Mouse (Mus musculus) yolk sac, embryonic 10.5 days (tissue): Measurements from ENCODE around the gene Sp1.

Experiments used
- DNase-seq: peaks from one replicate; pipeline ENCODE4 v3.0.0-alpha.2; 2017; ENCODE audit warnings: low spot score

The Sp1 gene

DNA sequence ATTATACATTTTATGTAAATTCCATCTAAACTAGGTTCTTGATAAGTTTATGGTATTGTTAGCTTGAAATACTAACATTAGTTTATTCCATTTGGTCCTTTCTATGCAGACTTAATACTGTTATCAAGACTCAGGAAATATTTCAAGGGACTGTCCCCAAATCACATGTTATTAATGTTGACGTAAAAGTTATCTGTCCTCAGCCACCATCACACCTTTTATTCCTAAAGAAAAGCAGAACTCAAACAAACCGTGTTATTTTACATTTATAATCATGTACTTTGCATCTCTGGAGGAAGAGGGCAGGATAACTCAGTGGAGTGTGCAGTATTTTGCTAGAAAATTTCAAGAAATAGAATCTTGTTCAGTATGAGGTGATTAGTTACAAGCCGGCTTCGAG is 27.2 kb downstream of the Sp1 start:
- no peak for DNase-seq

DNA sequence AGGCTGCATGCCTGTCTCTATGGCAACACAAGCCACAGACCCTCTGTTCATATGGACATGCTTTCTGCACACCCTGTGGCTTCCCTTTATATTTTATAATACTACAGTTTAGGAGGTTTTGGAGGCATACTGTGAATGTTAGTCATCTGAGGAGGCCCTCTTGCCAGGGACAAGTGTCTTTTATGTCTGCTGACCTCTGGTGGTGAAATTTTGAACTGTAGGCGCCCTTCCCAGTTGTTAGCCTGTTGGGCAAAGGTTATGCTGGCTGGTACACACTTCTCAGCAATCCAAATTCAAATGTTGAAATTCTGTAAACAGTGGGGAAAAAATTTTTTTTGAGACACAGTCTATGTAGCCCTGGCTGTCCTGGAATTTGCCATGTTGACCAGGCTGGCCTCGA is 36.5 kb downstream of the Sp1 start:
- DNase-seq = peak; percentile 77

- DNase-seq = no peak
Measured at GRCm38 (mm10) chr15:102445146-102445545, 39.2 kb downstream of the Sp1 start, which contains the start of gene Amhr2. TSS of gene Amhr2 (plus strand) at chr15:102445367.

DNA sequence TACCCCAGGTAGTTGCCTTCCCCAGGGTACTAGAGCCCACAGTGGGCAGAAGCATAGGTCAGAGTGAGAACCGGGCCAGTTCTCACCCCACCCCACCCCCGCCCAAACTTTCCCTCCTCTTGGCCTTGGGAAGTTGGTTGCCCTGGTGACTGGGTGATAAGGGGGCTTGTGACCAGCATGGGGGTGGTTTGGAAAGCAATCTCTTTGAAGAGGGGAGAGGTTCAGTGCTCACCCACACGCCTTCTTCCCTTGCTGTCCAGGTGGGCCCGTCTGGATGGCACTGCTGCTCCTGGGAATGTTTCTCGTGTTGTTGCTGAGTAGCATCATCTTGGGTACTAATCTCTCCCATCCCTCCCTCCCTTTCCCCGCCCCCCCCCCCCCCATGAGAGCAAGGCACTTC is 40.5 kb downstream of the Sp1 start:
- DNase-seq = no peak

DNA sequence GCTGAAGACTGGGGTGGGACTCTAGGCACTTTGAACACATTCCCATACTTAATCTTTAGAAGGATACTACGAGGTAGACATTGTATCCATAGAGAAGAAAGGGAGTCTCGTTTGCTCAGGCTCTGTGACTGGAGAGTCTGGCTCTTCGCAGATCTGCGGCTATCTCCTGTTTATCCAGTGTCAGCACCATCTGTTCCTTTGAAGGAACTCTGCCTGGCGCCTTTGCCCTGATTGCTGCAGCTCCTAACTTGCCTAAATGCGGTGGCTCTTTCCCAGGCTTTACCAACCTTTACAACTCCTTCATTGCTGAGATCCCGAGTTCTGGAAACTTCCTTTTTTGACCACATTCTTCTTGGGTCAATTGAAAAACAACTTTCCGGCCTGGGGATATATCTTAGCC is 43.4 kb downstream of the Sp1 start:
- no peak for DNase-seq

- peak; percentile 86 for DNase-seq
Measured at GRCm38 (mm10) chr15:102450928-102451327, 45.0 kb downstream of the Sp1 start.

DNA sequence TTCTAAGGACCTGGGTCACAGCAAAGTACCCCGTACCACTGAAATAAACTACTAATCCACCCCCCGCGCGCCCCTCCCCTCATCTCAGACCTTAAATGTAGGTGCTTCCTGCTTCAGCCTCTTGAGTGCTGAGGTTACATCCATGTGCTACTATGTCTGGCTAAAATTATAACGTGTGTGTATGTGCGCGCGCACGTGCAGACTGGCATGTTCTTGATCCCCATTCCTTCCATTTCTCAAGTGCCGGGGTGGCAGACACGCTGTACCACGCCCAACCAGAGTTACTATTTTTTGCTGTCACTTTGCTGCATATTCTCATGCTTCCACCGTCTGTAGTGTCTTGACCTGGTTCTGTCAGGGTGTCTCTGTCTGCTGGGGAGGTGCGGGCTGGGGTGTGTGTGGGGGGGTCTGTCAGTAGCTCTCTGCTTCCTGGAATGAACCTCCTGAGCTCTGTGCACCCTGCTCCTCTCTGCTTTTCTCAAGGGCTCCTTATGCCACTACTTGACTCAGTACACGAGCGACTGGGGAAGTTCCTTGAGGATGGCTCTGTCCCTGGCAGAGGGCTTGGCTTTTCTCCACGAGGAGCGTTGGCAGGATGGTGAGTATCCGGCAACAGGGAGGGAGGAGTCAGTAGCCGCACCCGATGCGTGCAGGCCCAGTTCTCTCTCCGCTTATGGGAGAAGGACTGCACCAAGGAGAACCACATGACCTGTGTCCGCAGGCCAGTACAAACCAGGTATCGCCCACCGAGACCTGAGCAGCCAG is 45.9 kb downstream of the Sp1 start:
- DNase-seq = no peak

GRCm38 (mm10) chr15:102455993-102456392 is 50.0 kb downstream of the Sp1 start:
- no peak for DNase-seq

DNA sequence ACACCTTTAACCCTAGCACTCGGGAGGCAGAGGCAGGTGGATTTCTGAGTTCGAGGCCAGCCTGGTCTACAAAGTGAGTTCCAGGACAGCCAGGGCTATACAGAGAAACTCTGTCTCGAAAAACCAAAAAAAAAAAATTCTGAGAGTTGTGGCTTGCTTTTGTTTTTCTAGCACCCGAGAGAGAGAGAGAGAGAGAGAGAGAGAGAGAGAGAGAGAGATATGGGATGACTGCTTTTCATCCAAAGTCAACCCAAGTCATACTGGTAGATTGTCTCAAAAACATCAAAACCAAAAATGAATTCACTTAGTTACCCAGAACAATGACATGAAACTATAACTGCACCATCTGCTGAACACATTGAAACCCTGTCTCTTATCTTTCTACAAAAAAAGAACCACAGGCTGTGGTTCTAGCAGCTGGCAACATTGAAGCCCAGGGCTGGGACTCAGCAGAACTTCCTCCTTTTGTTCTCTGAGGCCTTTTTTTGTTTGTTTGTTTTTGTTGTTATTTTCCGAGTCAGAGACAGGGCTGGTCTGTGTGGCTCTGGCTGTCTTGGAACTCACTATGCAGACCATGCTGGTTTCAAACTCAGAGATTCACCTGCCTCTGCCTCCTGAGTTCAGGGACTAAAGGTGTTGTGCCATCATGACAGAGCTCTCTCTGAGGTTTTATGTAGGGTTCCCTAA is 52.2 kb downstream of the Sp1 start:
- DNase-seq = no peak

DNA sequence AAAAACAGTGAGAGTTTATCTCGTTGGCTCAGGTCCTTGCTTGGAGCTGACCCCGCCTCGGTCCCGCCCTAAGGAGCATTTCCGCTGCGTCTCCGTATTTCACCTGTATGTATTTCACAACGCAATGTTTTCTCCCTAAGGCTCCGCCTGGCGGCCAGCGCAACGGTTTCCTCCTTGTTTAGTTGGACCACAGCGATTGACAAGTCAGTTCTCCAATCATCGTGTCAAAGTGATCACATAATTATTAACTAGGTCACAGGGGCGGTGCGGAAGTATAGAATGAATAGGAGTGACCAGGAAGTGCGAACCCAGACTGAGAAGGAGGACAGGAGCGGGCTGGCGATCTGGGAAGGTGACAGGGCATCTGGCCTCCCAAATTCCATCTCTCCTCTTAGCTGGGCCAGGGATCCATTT is 53.0 kb downstream of the Sp1 start, which contains the start of gene Prr13:
Gene Prr13 (plus strand): TSS at position 125 of the 414 bp plus-strand sequence.
- DNase-seq = peak; percentile 96

- DNase-seq = no peak
Measured at GRCm38 (mm10) chr15:102459381-102459780, 53.4 kb downstream of the Sp1 start.

DNA sequence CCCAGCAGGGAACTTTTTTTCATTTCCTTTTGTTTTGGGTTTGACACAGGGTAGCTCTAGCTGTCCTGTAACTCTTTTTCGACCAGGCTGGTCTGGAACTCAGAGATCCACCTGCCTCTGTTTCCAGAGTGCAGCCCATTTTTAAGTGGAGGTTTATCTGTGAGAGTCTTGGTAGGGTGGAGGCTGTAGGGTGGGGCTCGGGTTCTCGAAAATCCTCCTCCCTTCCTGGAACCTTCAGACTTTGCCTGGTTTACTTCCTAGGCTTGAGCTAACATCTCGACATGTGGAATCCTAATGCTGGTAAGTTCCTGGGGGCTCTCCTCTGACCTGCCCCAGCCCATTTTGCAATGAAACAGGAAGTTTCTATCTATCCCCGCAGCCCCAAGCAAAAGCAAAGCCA is 53.9 kb downstream of the Sp1 start:
- DNase-seq = no peak

DNA sequence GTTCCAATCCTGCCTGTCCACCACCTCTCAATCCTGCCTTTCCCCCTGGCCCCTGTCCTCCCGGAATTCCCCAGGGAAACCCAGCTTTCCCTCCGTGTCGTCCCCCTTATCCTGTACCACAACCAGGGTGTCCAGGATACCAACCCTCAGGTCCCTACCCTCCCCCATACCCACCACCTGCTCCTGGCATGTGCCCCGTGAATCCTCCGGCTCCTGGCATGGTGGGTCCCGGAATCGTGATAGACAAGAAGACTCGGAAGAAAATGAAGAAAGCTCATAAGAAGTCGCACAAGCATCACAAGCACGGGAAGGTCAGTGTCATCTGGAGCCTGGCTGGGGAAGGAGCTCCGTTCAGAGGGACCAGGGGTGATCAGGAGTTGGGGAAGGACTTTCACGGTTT is 54.5 kb downstream of the Sp1 start:
- no peak for DNase-seq

GRCm38 (mm10) chr15:102460971-102461370 is 55.0 kb downstream of the Sp1 start:
- DNase-seq = no peak

GRCm38 (mm10) chr15:102461430-102462075 is 55.6 kb downstream of the Sp1 start:
- no peak for DNase-seq

GRCm38 (mm10) chr15:102463666-102464065 is 57.7 kb downstream of the Sp1 start:
- no peak for DNase-seq

DNA sequence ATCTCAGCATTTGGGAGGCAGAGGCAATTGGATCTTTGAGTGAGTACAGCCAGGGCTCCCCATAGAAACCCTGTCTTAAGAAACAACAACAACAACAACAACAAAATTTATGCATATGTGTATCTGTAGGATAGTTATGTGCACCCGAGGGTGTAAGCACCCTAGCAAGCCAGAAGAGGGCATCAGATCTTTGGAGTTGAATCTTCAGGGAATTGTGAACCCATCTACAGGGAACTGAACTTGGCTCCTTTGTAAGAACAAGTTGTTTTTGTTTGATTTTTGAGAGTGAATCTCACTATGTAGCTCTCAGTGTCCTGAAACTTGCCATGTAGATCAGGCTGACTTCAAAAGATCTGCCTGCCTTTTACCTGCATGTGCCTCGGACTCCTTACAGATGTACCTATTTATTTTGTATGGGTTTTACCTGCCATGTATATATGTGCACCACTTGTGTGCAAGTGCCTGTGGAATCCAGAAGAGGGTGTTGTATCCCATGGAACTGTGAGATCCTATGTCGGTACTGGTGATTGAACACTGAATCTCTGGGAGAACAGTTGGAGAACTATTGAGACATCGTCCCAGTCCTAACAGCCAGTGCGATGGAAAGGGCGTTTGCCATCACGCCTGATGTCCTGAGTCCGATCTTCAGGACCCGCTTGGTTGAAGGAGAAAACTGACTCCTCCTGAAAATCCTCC is 62.9 kb downstream of the Sp1 start:
- DNase-seq = no peak

DNA sequence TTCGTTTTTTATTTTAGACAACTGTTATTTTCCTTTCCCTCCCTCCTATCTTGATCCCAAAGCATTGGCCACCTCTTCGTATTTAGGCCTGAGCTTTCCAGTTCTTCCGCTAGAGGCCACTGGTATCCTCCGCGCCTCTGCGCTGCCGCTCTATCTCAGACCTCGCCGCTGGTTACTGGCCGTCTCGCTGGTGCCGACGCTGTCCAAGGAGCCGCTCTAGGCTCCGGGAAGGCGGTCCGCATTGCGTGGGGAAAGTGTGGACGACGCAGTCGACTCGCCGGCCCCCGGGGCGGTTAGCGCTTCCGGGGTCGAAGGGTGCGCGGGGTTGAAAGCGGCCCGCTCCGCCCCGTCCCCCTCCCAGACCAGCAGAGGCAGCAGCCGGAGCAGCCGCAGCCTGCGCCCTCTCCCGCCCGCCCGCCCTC is 64.3 kb downstream of the Sp1 start, which contains the start of gene Pcbp2:
Gene Pcbp2 (plus strand): TSS at position 357 of the 422 bp plus-strand sequence.
- peak; percentile 97 for DNase-seq

DNA sequence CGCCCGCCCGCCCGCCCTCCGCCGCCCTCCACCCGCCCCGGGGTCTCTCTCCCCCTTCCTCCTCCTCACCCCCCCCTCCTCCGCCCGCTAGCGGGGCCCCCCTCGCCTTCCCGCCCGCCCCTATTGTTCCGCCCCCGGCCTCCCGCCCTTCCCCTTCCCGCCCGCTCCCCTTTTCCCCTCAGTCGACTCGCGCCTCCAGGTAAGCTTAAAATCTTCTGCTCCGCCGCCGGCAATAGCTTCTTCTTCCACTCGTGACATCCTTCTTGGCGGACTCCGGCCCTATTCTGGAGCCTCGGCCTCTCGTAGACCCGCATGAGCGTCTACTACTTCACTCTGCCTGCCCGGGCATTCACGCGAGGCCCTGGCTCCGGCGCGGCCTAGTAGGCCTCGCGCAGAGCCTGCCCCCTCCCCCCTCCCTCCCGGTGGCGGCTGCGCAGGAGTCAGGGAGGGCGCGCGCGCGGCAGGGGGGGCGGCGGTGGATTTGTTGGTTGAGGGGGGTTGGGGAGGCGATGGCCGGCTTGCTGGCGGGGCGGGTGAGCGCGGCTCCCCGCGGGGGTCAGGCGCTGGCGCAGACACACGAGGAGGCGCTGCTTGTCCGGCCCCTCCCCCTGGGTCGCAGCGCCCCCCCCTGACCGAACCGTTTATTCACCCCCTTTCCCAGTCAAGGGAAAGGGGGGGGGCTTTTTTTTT is 64.8 kb downstream of the Sp1 start:
- DNase-seq = peak; percentile 90

- no peak for DNase-seq
Measured at GRCm38 (mm10) chr15:102471295-102471645, 65.3 kb downstream of the Sp1 start.

DNA sequence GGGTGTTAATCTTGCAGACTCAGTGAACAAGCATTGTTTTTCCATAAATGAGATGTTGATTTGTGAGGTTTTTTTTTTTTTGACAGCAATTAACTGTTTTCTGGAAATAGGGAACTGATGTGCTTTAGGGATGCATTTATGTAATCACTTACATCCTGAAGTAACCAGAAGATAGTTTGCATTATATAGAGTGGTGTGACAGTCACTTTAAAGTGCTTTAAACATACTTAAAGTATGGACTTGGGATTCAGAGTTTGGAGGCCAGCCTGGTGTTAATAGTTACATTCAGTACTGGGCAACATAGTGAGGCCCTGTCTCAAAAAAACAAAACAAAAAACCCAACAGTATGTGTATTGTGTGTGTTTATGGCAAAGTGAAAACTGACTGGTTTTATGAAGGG is 65.8 kb downstream of the Sp1 start:
- no peak for DNase-seq

- no peak for DNase-seq
Measured at GRCm38 (mm10) chr15:102473246-102473645, 67.3 kb downstream of the Sp1 start.
